Mouse (Mus musculus) hindbrain, embryonic 14.5 days (tissue): ENCODE measurements around the gene Mpped2. TPM values are rescaled to one million over a fixed set of nuclear protein-coding genes. Genes with fewer than 3 reads are reported as not detected.

Source experiments
- ATAC-seq: fragments of 200-750 bp; cut with Nextera tagmentation; 2 replicates; pipeline ENCODE4 v1.8.0; 2017; ENCODE audit warnings: moderate number of reproducible peaks, mild to moderate bottlenecking, moderate TSS enrichment, moderate library complexity; ENCODE audit not compliant: low FRiP score
- DNase-seq: peaks from one replicate; pipeline ENCODE4 v3.0.0-alpha.2; 2015; ENCODE audit warnings: low spot score
- H3K27ac ChIP-seq: fragments of 300-500 bp; sonication (generic); 2 replicates; pipeline ENCODE4 v1.5.1; 2014; ENCODE audit warnings: mild to moderate bottlenecking, moderate library complexity
- H3K27me3 ChIP-seq: fragments of 300-500 bp; sonication (generic); 2 replicates; pipeline ENCODE4 v1.6.1; 2014; ENCODE audit warnings: mild to moderate bottlenecking, low read length, mixed read lengths; ENCODE audit not compliant: control insufficient read depth, insufficient read depth
- H3K36me3 ChIP-seq: fragments of 300-500 bp; sonication (generic); replicated peaks from 2 replicates; pipeline ENCODE4 v1.6.1; 2014; ENCODE audit not compliant: control insufficient read depth, insufficient read depth
- H3K4me1 ChIP-seq: fragments of 300-500 bp; sonication (generic); replicated peaks from 2 replicates; pipeline ENCODE4 v1.6.1; 2014; ENCODE audit warnings: antibody characterized with exemption, low read length, mixed read lengths; ENCODE audit not compliant: control insufficient read depth, insufficient read depth
- H3K4me2 ChIP-seq: fragments of 300-500 bp; sonication (generic); replicated peaks from 2 replicates; pipeline ENCODE4 v1.6.1; 2014; ENCODE audit warnings: mild to moderate bottlenecking, moderate library complexity
- H3K4me3 ChIP-seq: fragments of 300-500 bp; sonication (generic); replicated peaks from 2 replicates; pipeline ENCODE4 v1.5.1; 2014; ENCODE audit warnings: mild to moderate bottlenecking, low read length
- H3K9ac ChIP-seq: fragments of 300-500 bp; sonication (generic); 2 replicates; pipeline ENCODE4 v1.6.1; 2014
- H3K9me3 ChIP-seq: fragments of 300-500 bp; sonication (generic); 2 replicates; pipeline ENCODE4 v1.6.1; 2016; ENCODE audit warnings: low read length; ENCODE audit not compliant: control insufficient read depth
- WGBS: fragments of 180-500 bp; shearing (Covaris S2); extraction: QIAGEN DNeasy Blood & Tissue Kit; methylation state at CpG from one replicate; pipeline ENCODE4 v1.1.7; 2014; 5-methylcytosine and 5-hydroxymethylcytosine counted together
- polyA plus RNA-seq: library from polyadenylated mRNA; unstranded; fragments of >200 nt; fragmentation: Nextera tagmentation; extraction: Ambion mirVana; gene quantifications from 2 replicates; pipeline ENCODE4 v1.2.1, GENCODE M21; 2014

Mpped2 gene
- polyA plus RNA-seq, 1 experiment from 2014 or later, result 149 TPM

- no peaks in the 10 kb centered on the region for H3K9me3 ChIP-seq
- ATAC-seq (no peak), DNase-seq (no peak)
- no peak overlapping the region for H3K27ac ChIP-seq
- no peak overlapping the region for H3K9ac ChIP-seq
- H3K36me3 ChIP-seq, result no peaks in the 10 kb centered on the region
- no peak overlapping the region for H3K4me2 ChIP-seq
- H3K27me3 ChIP-seq, result no peaks in the 10 kb centered on the region
- no peaks in the 10 kb centered on the region for H3K4me1 ChIP-seq
- H3K4me3 ChIP-seq, result no peak overlapping the region
- whole genome bisulfite sequencing, result 27% methylated on average over 2 of the region's 2 CpGs
Observed at GRCm38 (mm10) chr2:106677449-106677848, 15.6 kb upstream of the Mpped2 start.

- Histone ChIP-seq H3K9me3 (no peaks in the 10 kb centered on the region), H3K27me3 (no peaks in the 10 kb centered on the region), H3K4me2 (no peak overlapping the region), H3K4me1 (no peaks in the 10 kb centered on the region), H3K9ac (no peak overlapping the region), H3K27ac (no peak overlapping the region), H3K4me3 (no peak overlapping the region), H3K36me3 (no peaks in the 10 kb centered on the region)
- 82% methylated on average over 5 of the region's 5 CpGs for WGBS
- DNase-seq (no peak), ATAC-seq (no peak)
Observed at GRCm38 (mm10) chr2:106679720-106680455, 13.2 kb upstream of the Mpped2 start.

GRCm38 (mm10) chr2:106683185-106683831 lies 9.8 kb upstream of the Mpped2 start:
- H3K4me3 ChIP-seq, result no peak overlapping the region
- no peaks in the 10 kb centered on the region for H3K36me3 ChIP-seq
- H3K9me3 ChIP-seq, result no peaks in the 10 kb centered on the region
- 33% methylated on average over 9 of the region's 9 CpGs for WGBS
- H3K9ac ChIP-seq, result no peak overlapping the region
- peak overlapping the region; percentile 28 for H3K4me2 ChIP-seq
- H3K27me3 ChIP-seq, result no peaks in the 10 kb centered on the region
- DNase-seq (no peak), ATAC-seq (peak; percentile 60; the same call in 1 of the 2 replicates)
- H3K4me1 ChIP-seq, result no peaks in the 10 kb centered on the region
- no peak overlapping the region for H3K27ac ChIP-seq

- Histone ChIP-seq H3K9ac (no peak overlapping the region), H3K27me3 (no peaks in the 10 kb centered on the region), H3K36me3 (no peaks in the 10 kb centered on the region), H3K4me1 (no peaks in the 10 kb centered on the region), H3K9me3 (no peaks in the 10 kb centered on the region), H3K4me2 (no peak overlapping the region), H3K27ac (no peak overlapping the region), H3K4me3 (no peak overlapping the region)
- WGBS, result 67% methylated on average over 4 of the region's 4 CpGs
- DNase-seq (no peak), ATAC-seq (no peak)
Observed at GRCm38 (mm10) chr2:106683832-106684231, 9.2 kb upstream of the Mpped2 start.

GRCm38 (mm10) chr2:106691753-106692363 lies 1.2 kb upstream of the Mpped2 start:
- peaks cover 19% of the 10 kb centered on the region; the same call in 1 of the 2 replicates for H3K4me1 ChIP-seq
- H3K4me2 ChIP-seq, result peak overlapping the region; percentile 95
- no peaks in the 10 kb centered on the region for H3K9me3 ChIP-seq
- no peak overlapping the region for H3K9ac ChIP-seq
- no peak for ATAC-seq
- no peak overlapping the region for H3K4me3 ChIP-seq
- 0 out of 2 replicates have a peak overlapping the region, but pooled peaks have one; percentile 26 for H3K27ac ChIP-seq
- WGBS, result 6% methylated on average over 6 of the region's 6 CpGs
- DNase-seq, result no peak
- H3K36me3 ChIP-seq, result no peaks in the 10 kb centered on the region
- H3K27me3 ChIP-seq, result no peaks in the 10 kb centered on the region

- Histone ChIP-seq H3K9ac (peak overlapping the region; percentile 99), H3K4me1 (peaks cover 24% of the 10 kb centered on the region; the same call in 1 of the 2 replicates), H3K9me3 (no peaks in the 10 kb centered on the region), H3K4me2 (peak overlapping the region; percentile 95), H3K36me3 (no peaks in the 10 kb centered on the region), H3K27me3 (no peaks in the 10 kb centered on the region), H3K4me3 (peak overlapping the region; percentile 94), H3K27ac (peak overlapping the region; percentile 99)
- WGBS, result 1% methylated on average over 14 of the region's 14 CpGs
- DNase-seq, result peak; percentile 44
- no peak for ATAC-seq
Observed at GRCm38 (mm10) chr2:106692405-106692782, 675 bp upstream of the Mpped2 start.

GRCm38 (mm10) chr2:106693702-106694566 lies 865 bp downstream of the Mpped2 start:
- peak; percentile 66 for DNase-seq
- Histone ChIP-seq H3K27me3 (no peaks in the 10 kb centered on the region), H3K36me3 (no peaks in the 10 kb centered on the region), H3K27ac (peak overlapping the region; percentile 99), H3K9me3 (no peaks in the 10 kb centered on the region), H3K4me3 (peak overlapping the region; percentile 94), H3K9ac (peak overlapping the region; percentile 99), H3K4me2 (peak overlapping the region; percentile 95), H3K4me1 (peaks cover 36% of the 10 kb centered on the region; the same call in 1 of the 2 replicates)
- ATAC-seq, result peak; percentile 67
- WGBS, result under 1% methylated on average over 90 of the region's 91 CpGs

- H3K27me3 ChIP-seq, result no peaks in the 10 kb centered on the region
- DNase-seq (no peak), ATAC-seq (no peak)
- under 1% methylated on average over 10 of the region's 10 CpGs for WGBS
- peaks cover 4% of the 10 kb centered on the region; the same call in 1 of the 2 replicates for H3K36me3 ChIP-seq
- peak overlapping the region; percentile 99 for H3K27ac ChIP-seq
- peak overlapping the region; percentile 94 for H3K4me3 ChIP-seq
- H3K4me2 ChIP-seq, result peak overlapping the region; percentile 95
- H3K9ac ChIP-seq, result peak overlapping the region; percentile 99
- H3K9me3 ChIP-seq, result no peaks in the 10 kb centered on the region
- peaks cover 38% of the 10 kb centered on the region; the same call in 1 of the 2 replicates for H3K4me1 ChIP-seq
Observed at GRCm38 (mm10) chr2:106694567-106694885, 1.5 kb downstream of the Mpped2 start.
